Mouse (Mus musculus) kidney, adult 2 months (tissue): ENCODE measurements at regions not wholly inside any gene's neighbourhood (a gene's known extent, or its start where the extent isn't known, plus 50 kb on each side); places are given as distances from the start of the nearest gene placed in this dataset.

Experiments
- DNase-seq: peaks from one replicate; pipeline ENCODE4 v3.0.0; 2021
- H3K27ac ChIP-seq: fragments of 200-500 bp; 2 replicates; pipeline ENCODE4 v1.5.1; 2012; ENCODE audit warnings: low read depth, low read length, control low read depth, inconsistent platforms; ENCODE audit not compliant: insufficient read depth
- H3K27me3 ChIP-seq: fragments of 200-500 bp; replicated peaks from 2 replicates; pipeline ENCODE4 v1.6.1; 2012; ENCODE audit warnings: mild to moderate bottlenecking, moderate library complexity, low read length, inconsistent platforms; ENCODE audit not compliant: control insufficient read depth, insufficient read depth
- H3K36me3 ChIP-seq: fragments of 200-500 bp; 2 replicates; pipeline ENCODE4 v1.6.1; 2012; ENCODE audit warnings: mild to moderate bottlenecking, moderate library complexity, low read length, inconsistent platforms; ENCODE audit not compliant: control insufficient read depth, insufficient read depth
- H3K4me1 ChIP-seq: fragments of 200-500 bp; 2 replicates; pipeline ENCODE4 v1.6.1; 2011; ENCODE audit warnings: low read length; ENCODE audit not compliant: control insufficient read depth, insufficient read depth
- H3K4me3 ChIP-seq: fragments of 200-500 bp; 2 replicates; pipeline ENCODE4 v1.5.1; 2011; ENCODE audit warnings: mild to moderate bottlenecking, low read depth, low read length, control low read depth; ENCODE audit not compliant: insufficient read depth
- CTCF ChIP-seq: fragments of 200-500 bp; conservative IDR thresholded peaks from 2 replicates; pipeline ENCODE4 v1.5.1; 2011; ENCODE audit warnings: low read depth, mild to moderate bottlenecking, control low read depth, low read length, moderate library complexity, mixed read lengths; ENCODE audit not compliant: insufficient read depth, insufficient read length
- POLR2A ChIP-seq: fragments of 200-500 bp; IDR thresholded peaks from one replicate; pipeline ENCODE4 v1.6.1; 2011; ENCODE audit warnings: low read depth, low read length, control low read depth
- WGBS: fragments of 180-500 bp; shearing (Covaris S2); methylation state at CpG from one replicate; pipeline ENCODE4 v1.1.7; 2018; 5-methylcytosine and 5-hydroxymethylcytosine counted together

GRCm38 (mm10) chr14:25377554-25377899 lies 81.5 kb upstream of the Zmiz1 start:
- WGBS = 12% methylated on average over 8 of the region's 8 CpGs
- TF ChIP-seq CTCF = no peak
- no peak for TF ChIP-seq POLR2A
- peak overlapping the region; percentile 49 for H3K4me3 ChIP-seq

GRCm38 (mm10) chr14:25377900-25378716 lies 80.9 kb upstream of the Zmiz1 start:
- Histone ChIP-seq H3K4me1 (peaks cover 3% of the 10 kb centered on the region; the same call in 1 of the 2 replicates), H3K36me3 (no peaks in the 10 kb centered on the region), H3K4me3 (peak overlapping the region; percentile 49), H3K27ac (peak overlapping the region; percentile 90), H3K27me3 (no peaks in the 10 kb centered on the region)
- no peak for TF ChIP-seq CTCF
- TF ChIP-seq POLR2A = no peak
- WGBS = 4% methylated on average over 52 of the region's 54 CpGs
- DNase-seq = peak; percentile 87

More at GRCm38 (mm10) chr14:25377554-25377899, 81.5 kb upstream of the Zmiz1 start:
- H3K27ac ChIP-seq = peak overlapping the region; percentile 87
- no peak for DNase-seq
- no peaks in the 10 kb centered on the region for H3K36me3 ChIP-seq
- H3K27me3 ChIP-seq = no peaks in the 10 kb centered on the region
- H3K4me1 ChIP-seq = peaks cover 3% of the 10 kb centered on the region; the same call in 1 of the 2 replicates

DNA sequence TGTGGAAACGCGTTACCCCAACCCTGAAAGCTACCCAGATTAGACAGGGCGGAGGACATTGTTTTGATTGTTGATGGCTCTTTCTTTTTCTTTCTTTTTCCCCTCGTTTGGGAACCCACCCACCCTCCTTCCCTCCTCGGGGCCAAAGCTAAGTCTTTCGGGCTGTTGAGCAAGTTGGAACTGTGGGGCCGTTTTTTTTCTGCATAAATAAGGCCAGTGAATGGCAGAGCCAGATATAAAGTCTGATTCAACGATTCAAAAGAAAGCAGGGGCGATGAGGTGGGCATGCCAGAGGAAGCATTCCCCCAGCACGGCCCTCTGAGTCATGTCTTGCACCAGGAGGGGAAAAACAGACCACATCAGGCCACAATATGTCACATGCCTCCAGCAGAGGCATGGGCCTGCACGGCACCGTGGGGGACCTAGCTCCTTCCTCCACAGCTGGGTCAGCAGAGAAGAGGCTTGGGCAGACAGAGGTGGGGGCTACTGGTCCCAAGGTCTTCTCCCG lies 80.2 kb upstream of the Zmiz1 start:
- TF ChIP-seq POLR2A = no peak
- TF ChIP-seq CTCF = no peak
- Histone ChIP-seq H3K27ac (peak overlapping the region; percentile 90), H3K36me3 (no peaks in the 10 kb centered on the region), H3K27me3 (no peaks in the 10 kb centered on the region), H3K4me3 (peak overlapping the region; percentile 49), H3K4me1 (peaks cover 3% of the 10 kb centered on the region; the same call in 1 of the 2 replicates)
- 39% methylated on average over 13 of the region's 13 CpGs for WGBS
- DNase-seq = no peak

- H3K27me3 ChIP-seq = no peaks in the 10 kb centered on the region
- H3K4me1 ChIP-seq = peaks cover 3% of the 10 kb centered on the region; the same call in 1 of the 2 replicates
- WGBS = 73% methylated on average over 4 of the region's 4 CpGs
- H3K27ac ChIP-seq = no peak overlapping the region
- H3K4me3 ChIP-seq = no peak overlapping the region
- H3K36me3 ChIP-seq = no peaks in the 10 kb centered on the region
- DNase-seq = no peak
- TF ChIP-seq CTCF (no peak), POLR2A (no peak)
Observed at GRCm38 (mm10) chr14:25383169-25383824, 75.7 kb upstream of the Zmiz1 start.

DNA sequence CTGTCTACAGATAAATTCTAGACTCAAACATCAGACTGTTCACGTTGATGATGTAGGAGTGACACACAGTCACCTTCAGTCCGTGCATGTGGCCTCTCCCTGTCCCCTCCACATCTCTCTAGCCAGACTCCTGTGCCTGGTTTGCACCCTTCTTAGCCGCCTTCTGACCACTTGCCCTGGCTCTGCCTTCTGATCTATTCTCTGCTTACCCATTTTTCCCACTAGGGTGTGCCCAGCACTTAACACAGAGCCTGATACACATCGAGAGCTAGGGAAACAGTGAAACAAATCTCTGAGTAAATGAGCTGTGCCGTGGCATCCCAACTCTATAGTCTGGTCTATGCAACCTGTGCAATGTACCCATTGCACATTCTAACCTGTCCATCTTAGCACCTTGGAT lies 73.3 kb upstream of the Zmiz1 start:
- no peak for TF ChIP-seq POLR2A
- peak; percentile 49 for TF ChIP-seq CTCF
- H3K4me1 ChIP-seq = no peaks in the 10 kb centered on the region
- peak; percentile 59 for DNase-seq
- H3K36me3 ChIP-seq = no peaks in the 10 kb centered on the region
- H3K4me3 ChIP-seq = no peak overlapping the region
- no peak overlapping the region for H3K27ac ChIP-seq
- no peaks in the 10 kb centered on the region for H3K27me3 ChIP-seq
- 46% methylated on average over 5 of the region's 5 CpGs for WGBS

GRCm38 (mm10) chr14:25387780-25388179 lies 71.2 kb upstream of the Zmiz1 start:
- no peaks in the 10 kb centered on the region for H3K4me1 ChIP-seq
- H3K27me3 ChIP-seq = no peaks in the 10 kb centered on the region
- DNase-seq = no peak
- H3K27ac ChIP-seq = no peak overlapping the region
- H3K36me3 ChIP-seq = no peaks in the 10 kb centered on the region
- TF ChIP-seq CTCF (no peak), POLR2A (no peak)
- WGBS = 96% methylated on average over 4 of the region's 4 CpGs
- H3K4me3 ChIP-seq = no peak overlapping the region

DNA sequence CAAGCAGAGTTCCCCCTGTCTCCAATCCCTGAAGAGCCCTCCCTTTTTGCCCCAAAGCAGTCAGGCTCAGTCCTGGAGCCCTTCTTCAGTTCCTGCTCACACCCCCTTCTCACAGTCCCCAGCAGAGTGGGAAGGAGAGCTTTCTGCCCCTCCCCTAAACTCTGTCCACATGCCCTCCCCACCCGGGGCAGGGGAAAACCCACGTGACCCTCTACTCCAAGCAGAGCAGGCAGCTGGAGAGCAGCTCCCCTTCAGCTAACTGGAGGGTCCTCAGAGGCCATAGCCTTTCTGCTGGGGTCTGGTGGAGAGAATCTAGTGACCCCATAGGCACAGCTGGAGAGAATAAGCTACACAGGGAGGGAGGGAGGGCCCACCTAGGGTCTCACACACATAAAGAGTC lies 69.7 kb upstream of the Zmiz1 start:
- Histone ChIP-seq H3K27ac (no peak overlapping the region), H3K4me3 (no peak overlapping the region), H3K27me3 (no peaks in the 10 kb centered on the region; the same call in 1 of the 2 replicates), H3K36me3 (no peaks in the 10 kb centered on the region), H3K4me1 (no peaks in the 10 kb centered on the region)
- 36% methylated on average over 2 of the region's 2 CpGs for WGBS
- no peak for TF ChIP-seq CTCF
- no peak for TF ChIP-seq POLR2A
- DNase-seq = no peak
